Mouse (Mus musculus): ENCODE results near the gene Riok2. TPM values are rescaled to one million over a fixed set of nuclear protein-coding genes. Genes with fewer than 3 reads are reported as not detected.
A peak's percentile ranks its signal among the peaks of the same experiment; 100 is the strongest.
"Not testable (repeated sequence)": the region's sequence is repeated elsewhere in the genome, so short reads cannot be mapped to it uniquely, and the experiment has no call there.

Gene Riok2
- 26.1 and 26.3 TPM in 2 replicates for polyA plus RNA-seq (2015; fragmentation: Nextera tagmentation; extraction: Ambion mirVana)

- under 1% methylated on average over 48 of the region's 48 CpGs for WGBS
- Histone ChIP-seq H3K27me3 (no peaks in the 10 kb centered on the region), H3K9ac (peak within 1 kb of the TSS; percentile 79), H3K4me3 (peak within 1 kb of the TSS; percentile 71), H3K4me2 (peak within 1 kb of the TSS; percentile 59), H3K36me3 (peaks cover 4% of the 10 kb centered on the region; the same call in 1 of the 2 replicates), H3K4me1 (peaks cover 9% of the 10 kb centered on the region), H3K27ac (peak within 1 kb of the TSS; percentile 88), H3K9me3 (no peaks in the 10 kb centered on the region)
- ATAC-seq (ENCODE audit: borderline replicate concordance, extremely low read depth, low FRiP score, low TSS enrichment) = peak; percentile 97
Observed at GRCm38 (mm10) chr17:17373918-17374910, at the start of gene Riok2. Riok2 (plus strand) TSS chr17:17374309.

- 60% methylated on average over 1 of the region's 1 CpGs for WGBS
- ATAC-seq (ENCODE audit: borderline replicate concordance, extremely low read depth, low FRiP score, low TSS enrichment); H3K9me3 ChIP-seq: not testable (repeated sequence)
Observed at GRCm38 (mm10) chr17:17326022-17326421, 48.1 kb upstream of the Riok2 start.

GRCm38 (mm10) chr17:17326636-17327035 is 47.5 kb upstream of the Riok2 start:
- Histone ChIP-seq H3K4me2 (no peak overlapping the region), H3K4me3 (no peak overlapping the region), H3K27ac (no peak overlapping the region), H3K27me3 (no peaks in the 10 kb centered on the region), H3K36me3 (no peaks in the 10 kb centered on the region), H3K4me1 (no peaks in the 10 kb centered on the region), H3K9me3 (no peaks in the 10 kb centered on the region; the same call in 1 of the 2 replicates), H3K9ac (no peak overlapping the region)
- WGBS = 79% methylated on average over 4 of the region's 4 CpGs
- no peak for ATAC-seq (ENCODE audit: borderline replicate concordance, extremely low read depth, low FRiP score, low TSS enrichment)

More at GRCm38 (mm10) chr17:17326022-17326421, 48.1 kb upstream of the Riok2 start:
- H3K27ac ChIP-seq, H3K9ac ChIP-seq, H3K27me3 ChIP-seq, H3K36me3 ChIP-seq, H3K4me3 ChIP-seq, H3K4me1 ChIP-seq, H3K4me2 ChIP-seq: not testable (repeated sequence)

- WGBS = 5% methylated on average over 34 of the region's 40 CpGs
- peak overlapping the region; percentile 29 for H3K4me3 ChIP-seq
- H3K4me1 ChIP-seq; H3K27ac ChIP-seq; H3K9me3 ChIP-seq; ATAC-seq (ENCODE audit: borderline replicate concordance, extremely low read depth, low FRiP score, low TSS enrichment); H3K9ac ChIP-seq; H3K36me3 ChIP-seq; H3K27me3 ChIP-seq: not testable (repeated sequence)
- peak overlapping the region; percentile 53 for H3K4me2 ChIP-seq
Observed at GRCm38 (mm10) chr17:17345374-17346183, 28.5 kb upstream of the Riok2 start.

GRCm38 (mm10) chr17:17346281-17346680 is 27.8 kb upstream of the Riok2 start:
- not testable (repeated sequence) for H3K4me1 ChIP-seq; H3K9ac ChIP-seq; H3K27ac ChIP-seq; H3K9me3 ChIP-seq; ATAC-seq (ENCODE audit: borderline replicate concordance, extremely low read depth, low FRiP score, low TSS enrichment); H3K36me3 ChIP-seq; H3K27me3 ChIP-seq
- peak overlapping the region; percentile 29 for H3K4me3 ChIP-seq
- 42% methylated on average over 4 of the region's 4 CpGs for WGBS
- H3K4me2 ChIP-seq = peak overlapping the region; percentile 53

GRCm38 (mm10) chr17:17373550-17373917 is 575 bp upstream of the Riok2 start:
- Histone ChIP-seq H3K4me2 (peak overlapping the region; percentile 59), H3K4me3 (peak overlapping the region; percentile 71), H3K27ac (peak overlapping the region; percentile 88), H3K36me3 (no peaks in the 10 kb centered on the region), H3K9ac (peak overlapping the region; percentile 53), H3K4me1 (peaks cover 9% of the 10 kb centered on the region), H3K9me3 (no peaks in the 10 kb centered on the region), H3K27me3 (no peaks in the 10 kb centered on the region)
- WGBS = 3% methylated on average over 6 of the region's 6 CpGs
- no peak for ATAC-seq (ENCODE audit: borderline replicate concordance, extremely low read depth, low FRiP score, low TSS enrichment)

GRCm38 (mm10) chr17:17375581-17375980 is 1.5 kb downstream of the Riok2 start:
- Histone ChIP-seq H3K27ac (no peak overlapping the region), H3K9me3 (no peaks in the 10 kb centered on the region), H3K4me2 (peak overlapping the region; percentile 59), H3K36me3 (peaks cover 9% of the 10 kb centered on the region), H3K4me3 (peak overlapping the region; percentile 71), H3K9ac (peak overlapping the region; percentile 79; the same call in 1 of the 2 replicates), H3K4me1 (peaks cover 9% of the 10 kb centered on the region), H3K27me3 (no peaks in the 10 kb centered on the region)
- ATAC-seq (ENCODE audit: borderline replicate concordance, extremely low read depth, low FRiP score, low TSS enrichment) = no peak
- WGBS = 76% methylated on average over 3 of the region's 3 CpGs

- Histone ChIP-seq H3K36me3 (peaks cover 64% of the 10 kb centered on the region), H3K9ac (no peak overlapping the region), H3K27me3 (no peaks in the 10 kb centered on the region), H3K27ac (no peak overlapping the region), H3K4me1 (no peaks in the 10 kb centered on the region), H3K4me2 (no peak overlapping the region), H3K4me3 (no peak overlapping the region), H3K9me3 (no peaks in the 10 kb centered on the region)
- WGBS = 95% methylated on average over 4 of the region's 4 CpGs
- no peak for ATAC-seq (ENCODE audit: borderline replicate concordance, extremely low read depth, low FRiP score, low TSS enrichment)
Observed at GRCm38 (mm10) chr17:17383703-17384102, 9.6 kb downstream of the Riok2 start.

- Histone ChIP-seq H3K27ac (no peak overlapping the region), H3K27me3 (no peaks in the 10 kb centered on the region), H3K4me1 (no peaks in the 10 kb centered on the region), H3K4me3 (no peak overlapping the region), H3K36me3 (peaks cover 64% of the 10 kb centered on the region), H3K9ac (no peak overlapping the region), H3K4me2 (no peak overlapping the region), H3K9me3 (no peaks in the 10 kb centered on the region)
- WGBS = 89% methylated on average over 3 of the region's 3 CpGs
- ATAC-seq (ENCODE audit: borderline replicate concordance, extremely low read depth, low FRiP score, low TSS enrichment) = no peak
Observed at GRCm38 (mm10) chr17:17384502-17384901, 10.4 kb downstream of the Riok2 start.

GRCm38 (mm10) chr17:17386117-17386516 is 12.0 kb downstream of the Riok2 start:
- H3K36me3 ChIP-seq = peaks cover 60% of the 10 kb centered on the region
- H3K4me3 ChIP-seq = no peak overlapping the region
- H3K9ac ChIP-seq = no peak overlapping the region
- no peaks in the 10 kb centered on the region for H3K27me3 ChIP-seq
- no peak for ATAC-seq (ENCODE audit: borderline replicate concordance, extremely low read depth, low FRiP score, low TSS enrichment)
- WGBS = 89% methylated on average over 2 of the region's 2 CpGs
- H3K4me2 ChIP-seq = no peak overlapping the region
- no peaks in the 10 kb centered on the region for H3K9me3 ChIP-seq
- H3K4me1 ChIP-seq = no peaks in the 10 kb centered on the region
- H3K27ac ChIP-seq = no peak overlapping the region

- H3K27me3 ChIP-seq = no peaks in the 10 kb centered on the region
- no peak for ATAC-seq (ENCODE audit: borderline replicate concordance, extremely low read depth, low FRiP score, low TSS enrichment)
- no peaks in the 10 kb centered on the region for H3K4me1 ChIP-seq
- H3K9me3 ChIP-seq = no peaks in the 10 kb centered on the region
- no peak overlapping the region for H3K9ac ChIP-seq
- 86% methylated on average over 4 of the region's 4 CpGs for WGBS
- no peak overlapping the region for H3K27ac ChIP-seq
- H3K36me3 ChIP-seq = peaks cover 35% of the 10 kb centered on the region
- no peak overlapping the region for H3K4me2 ChIP-seq
- H3K4me3 ChIP-seq = no peak overlapping the region
Observed at GRCm38 (mm10) chr17:17391823-17392222, 17.7 kb downstream of the Riok2 start.
